Mouse (Mus musculus): ENCODE results near the gene Sphkap. TPM values are rescaled to one million over a fixed set of nuclear protein-coding genes. Genes with fewer than 3 reads are reported as not detected.
A peak's percentile ranks its signal among the peaks of the same experiment; 100 is the strongest.

The Sphkap gene
- 1 to 10 TPM in 1 of 2 experiments, under 1 TPM in 1; 0.93 to 1.1 TPM for total RNA-seq (2021)
- long read RNA-seq, experiment 1: 0 reads
- long read RNA-seq, experiment 2, full-length matches to known transcripts: 1 of 1 reads
- long read RNA-seq, experiment 2, partial matches to known transcripts: 0 of 1 reads
- long read RNA-seq, experiment 2, other reads (novel, unspliced or antisense): 0 of 1 reads

GRCm38 (mm10) chr1:83408021-83408464 is at the start of gene Sphkap:
Sphkap (minus strand) TSS chr1:83408200.
- peak; percentile 59 to 65 for DNase-seq
- intact Hi-C loops (cut with DNase I): loop anchor here (5.0 to 10.0 kb wide), 2 partner anchors 186 to 307 kb away; no protein-coding TSS in a partner anchor

GRCm38 (mm10) chr1:83451291-83451690 is 43.3 kb upstream of the Sphkap start:
- intact Hi-C loops (cut with DNase I): no loop called here
- peak; percentile 10 to 31 for DNase-seq

GRCm38 (mm10) chr1:83440422-83440821 is 32.4 kb upstream of the Sphkap start:
- no peak for DNase-seq
- intact Hi-C loops (cut with DNase I): no loop called here

GRCm38 (mm10) chr1:83433932-83434331 is 25.9 kb upstream of the Sphkap start:
- intact Hi-C loops (cut with DNase I): no loop called here
- DNase-seq: no peak

GRCm38 (mm10) chr1:83429866-83430265 is 21.9 kb upstream of the Sphkap start:
- intact Hi-C loops (cut with DNase I): no loop called here

GRCm38 (mm10) chr1:83407616-83408015 is 384 bp downstream of the Sphkap start:
- DNase-seq: no peak
- intact Hi-C loops (cut with DNase I): loop anchor here (5.0 to 10.0 kb wide), 2 partner anchors 185 to 307 kb away; no protein-coding TSS in a partner anchor

More at GRCm38 (mm10) chr1:83429866-83430265, 21.9 kb upstream of the Sphkap start:
- no peak for DNase-seq

- intact Hi-C loops (cut with DNase I): loop anchor here (5.0 to 10.0 kb wide), 2 partner anchors 185 to 308 kb away; no protein-coding TSS in a partner anchor
- DNase-seq: no peak
These were observed 984 bp downstream of the Sphkap start for GRCm38 (mm10) chr1:83406882-83407549.

GRCm38 (mm10) chr1:83401079-83401478 is 6.9 kb downstream of the Sphkap start:
- no peak for DNase-seq
- intact Hi-C loops (cut with DNase I): loop anchor here (10.0 kb wide), 1 partner anchor 314 kb away; no protein-coding TSS in a partner anchor

GRCm38 (mm10) chr1:83396284-83396683 is 11.7 kb downstream of the Sphkap start:
- intact Hi-C loops (cut with DNase I): no loop called here
- no peak for DNase-seq

GRCm38 (mm10) chr1:83395559-83395958 is 12.4 kb downstream of the Sphkap start:
- peak; percentile 30 to 35 for DNase-seq

GRCm38 (mm10) chr1:83389419-83389818 is 18.6 kb downstream of the Sphkap start:
- intact Hi-C loops (cut with DNase I): no loop called here
- no peak for DNase-seq

More at GRCm38 (mm10) chr1:83395559-83395958, 12.4 kb downstream of the Sphkap start:
- intact Hi-C loops (cut with DNase I): no loop called here

- intact Hi-C loops (cut with DNase I): no loop called here
- DNase-seq: no peak
These were observed 30.6 kb downstream of the Sphkap start for GRCm38 (mm10) chr1:83377404-83377803.

GRCm38 (mm10) chr1:83366456-83366855 is 41.5 kb downstream of the Sphkap start:
- DNase-seq: no peak
- intact Hi-C loops (cut with DNase I): no loop called here

- no peak for DNase-seq
- intact Hi-C loops (cut with DNase I): no loop called here
These were observed 45.8 kb downstream of the Sphkap start for GRCm38 (mm10) chr1:83362168-83362567.

GRCm38 (mm10) chr1:83346453-83346852 is 61.5 kb downstream of the Sphkap start:
- intact Hi-C loops (cut with DNase I): no loop called here
- DNase-seq: no peak

GRCm38 (mm10) chr1:83345572-83345971 is 62.4 kb downstream of the Sphkap start:
- intact Hi-C loops (cut with DNase I): no loop called here
- DNase-seq: peak; percentile 1 to 9

GRCm38 (mm10) chr1:83345069-83345468 is 62.9 kb downstream of the Sphkap start:
- DNase-seq: no peak
- intact Hi-C loops (cut with DNase I): no loop called here

GRCm38 (mm10) chr1:83342726-83343250 is 65.2 kb downstream of the Sphkap start:
- no peak for DNase-seq
- intact Hi-C loops (cut with DNase I): no loop called here

GRCm38 (mm10) chr1:83339358-83339757 is 68.6 kb downstream of the Sphkap start:
- DNase-seq: no peak
- intact Hi-C loops (cut with DNase I): no loop called here

GRCm38 (mm10) chr1:83316917-83317316 is 91.1 kb downstream of the Sphkap start:
- intact Hi-C loops (cut with DNase I): no loop called here
- no peak for DNase-seq

- intact Hi-C loops (cut with DNase I): no loop called here
- DNase-seq: no peak
These were observed 92.9 kb downstream of the Sphkap start for GRCm38 (mm10) chr1:83315146-83315545.
